Mouse (Mus musculus): Measurements from ENCODE around the gene Zfp385a.

Zfp385a gene

DNA sequence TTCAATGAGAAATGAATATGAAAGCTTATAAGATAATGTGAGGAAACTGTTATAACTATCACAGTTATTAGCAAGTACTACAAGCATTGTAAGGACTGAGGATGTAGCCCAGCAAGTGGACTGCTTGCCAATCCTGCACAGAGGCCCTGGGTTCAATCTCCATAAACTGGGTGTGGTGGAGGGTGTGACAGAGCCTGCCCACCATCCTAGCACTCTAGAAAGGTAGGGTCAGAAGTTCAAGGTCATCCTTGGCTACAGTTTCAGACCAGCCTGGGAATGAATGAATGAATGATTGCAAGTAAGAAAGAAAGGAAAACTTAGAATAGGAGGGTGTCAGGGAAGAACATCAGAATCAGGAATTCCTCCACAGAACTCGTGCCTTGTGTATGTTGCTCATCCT is 23.9 kb upstream of the Zfp385a start:
- DNase-seq (ENCODE audit: low read depth, low spot score) = no peak

- no peak for DNase-seq (ENCODE audit: low read depth, low spot score)
Observed at GRCm38 (mm10) chr15:103362950-103363349, 23.1 kb upstream of the Zfp385a start.

DNA sequence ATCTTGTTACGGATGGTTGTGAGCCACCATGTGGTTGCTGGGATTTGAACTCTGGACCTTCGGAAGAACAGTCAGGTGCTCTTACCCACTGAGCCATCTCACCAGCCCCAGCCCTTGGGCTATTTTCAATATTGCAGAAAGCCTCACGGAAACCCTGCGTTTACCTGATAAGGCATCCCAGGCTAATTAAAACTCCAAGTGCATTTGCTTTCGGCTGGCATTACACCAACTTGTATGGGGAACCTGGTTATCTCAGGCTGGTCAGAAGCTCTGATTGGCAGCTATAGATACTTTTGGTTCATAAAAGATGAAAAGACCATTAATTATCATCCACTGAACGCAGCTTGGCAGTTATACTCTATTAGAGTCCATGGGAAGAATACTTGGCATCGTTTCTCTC is 22.4 kb upstream of the Zfp385a start:
- DNase-seq (ENCODE audit: low read depth, low spot score) = no peak

DNA sequence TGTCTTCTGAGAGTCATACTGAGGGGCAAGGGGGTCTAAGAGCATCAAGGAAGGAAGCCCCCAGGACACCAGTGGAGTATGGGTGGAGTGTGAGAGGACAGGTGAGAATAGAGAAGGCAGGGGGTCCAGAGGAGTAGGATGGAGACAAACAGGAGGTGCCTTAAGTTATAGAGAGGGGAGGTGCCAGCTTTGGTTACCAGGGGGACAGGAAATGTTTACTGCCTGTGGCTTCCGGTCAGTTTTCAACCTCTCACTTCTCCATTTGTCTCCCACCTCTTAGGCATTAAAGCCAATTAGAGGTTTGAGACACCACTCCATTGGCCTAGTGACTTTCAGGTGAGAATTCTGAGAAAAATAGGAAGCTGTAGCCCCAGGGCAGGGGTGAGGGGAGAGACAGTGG is 21.4 kb upstream of the Zfp385a start:
- no peak for DNase-seq (ENCODE audit: low read depth, low spot score)

GRCm38 (mm10) chr15:103359869-103360602 is 20.1 kb upstream of the Zfp385a start:
- no peak for DNase-seq (ENCODE audit: low read depth, low spot score)

GRCm38 (mm10) chr15:103359122-103359510 is 19.2 kb upstream of the Zfp385a start:
- no peak for DNase-seq (ENCODE audit: low read depth, low spot score)

GRCm38 (mm10) chr15:103358278-103359121 is 18.6 kb upstream of the Zfp385a start:
- DNase-seq (ENCODE audit: low read depth, low spot score) = no peak

- no peak for DNase-seq (ENCODE audit: low read depth, low spot score)
Observed at GRCm38 (mm10) chr15:103357817-103358216, 17.9 kb upstream of the Zfp385a start.

GRCm38 (mm10) chr15:103356130-103356529 is 16.2 kb upstream of the Zfp385a start:
- no peak for DNase-seq (ENCODE audit: low read depth, low spot score)

GRCm38 (mm10) chr15:103355420-103355819 is 15.5 kb upstream of the Zfp385a start:
- no peak for DNase-seq (ENCODE audit: low read depth, low spot score)

- no peak for DNase-seq (ENCODE audit: low read depth, low spot score)
Observed at GRCm38 (mm10) chr15:103354690-103355089, 14.8 kb upstream of the Zfp385a start.

DNA sequence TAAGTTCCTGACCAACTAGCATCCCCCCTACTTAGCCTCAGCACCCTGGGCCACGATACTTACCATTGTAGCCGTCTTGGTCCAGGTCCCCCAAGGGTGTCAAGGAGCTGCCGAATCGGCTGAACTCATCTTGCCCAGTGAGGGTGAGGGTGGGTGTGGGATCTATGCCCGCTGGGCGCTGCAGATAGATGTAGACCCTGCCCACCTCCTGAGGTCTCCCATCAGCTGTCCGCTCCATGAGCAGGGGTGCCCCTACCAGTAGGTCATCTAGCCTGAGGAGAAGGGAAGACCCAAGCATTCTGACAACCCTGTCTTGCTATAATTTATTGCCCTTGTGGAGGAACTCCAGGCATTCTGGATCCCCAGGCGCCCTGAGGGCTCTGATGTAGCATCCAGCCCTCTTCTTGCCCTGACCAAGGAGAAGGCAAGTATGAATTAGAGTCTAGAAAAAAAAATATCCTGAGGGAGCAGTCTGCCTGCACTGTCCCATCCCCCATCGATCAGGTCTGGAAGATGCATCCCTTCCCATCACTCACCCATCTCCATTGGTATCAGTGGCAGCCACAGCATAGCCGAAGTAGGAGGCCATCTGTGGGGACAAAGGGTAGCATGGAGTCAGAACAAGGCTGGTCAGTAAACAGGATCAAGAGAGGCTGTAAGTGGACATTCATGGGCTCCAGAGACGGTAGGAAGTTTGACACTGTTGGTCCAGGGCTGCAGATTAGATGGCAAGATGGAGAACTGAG is 13.8 kb upstream of the Zfp385a start:
- no peak for DNase-seq (ENCODE audit: low read depth, low spot score)

GRCm38 (mm10) chr15:103352856-103353255 is 13.0 kb upstream of the Zfp385a start:
- no peak for DNase-seq (ENCODE audit: low read depth, low spot score)

- DNase-seq (ENCODE audit: low read depth, low spot score) = no peak
Observed at GRCm38 (mm10) chr15:103347275-103347684, 7.4 kb upstream of the Zfp385a start.

- no peak for DNase-seq (ENCODE audit: low read depth, low spot score)
Observed at GRCm38 (mm10) chr15:103345789-103346188, 5.9 kb upstream of the Zfp385a start.

DNA sequence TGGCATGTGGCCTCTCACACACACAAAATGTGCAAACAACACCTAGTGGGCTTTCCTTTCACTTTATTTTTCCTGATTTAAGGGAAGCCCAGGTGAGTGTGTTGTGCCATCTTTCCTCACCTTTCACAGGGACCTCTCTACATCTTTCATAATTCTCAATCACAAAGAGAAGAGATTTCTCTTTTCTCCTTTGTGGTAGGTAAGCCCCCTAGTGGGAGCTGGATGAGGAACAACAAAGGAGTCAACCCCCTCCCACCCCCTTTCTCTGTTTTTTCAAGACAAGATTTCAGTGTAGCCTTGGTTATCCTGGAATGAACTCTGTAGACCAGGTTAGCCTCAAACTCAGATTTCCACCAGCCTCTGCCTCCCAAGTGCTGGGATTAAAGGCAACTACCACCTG is 3.7 kb upstream of the Zfp385a start:
- no peak for DNase-seq (ENCODE audit: low read depth, low spot score)

DNA sequence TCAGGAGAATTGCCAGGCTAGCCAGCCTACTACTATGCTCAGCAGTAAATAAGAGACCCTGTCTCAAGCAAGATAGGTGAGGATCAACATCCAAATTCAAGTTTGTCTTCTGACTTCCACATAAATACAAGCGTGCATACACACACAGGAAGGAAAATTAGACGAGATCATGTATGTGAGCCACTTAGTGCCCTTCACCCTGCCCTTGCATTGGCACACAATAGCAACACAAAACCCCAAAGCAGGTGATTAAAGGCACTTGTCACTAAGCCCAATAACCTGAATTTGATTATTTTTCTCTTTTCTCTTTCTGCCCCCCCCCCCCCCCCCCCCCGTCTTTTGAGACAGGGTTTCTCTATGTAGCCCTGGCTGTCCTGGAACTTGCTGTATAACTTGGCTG is 3.1 kb upstream of the Zfp385a start:
- no peak for DNase-seq (ENCODE audit: low read depth, low spot score)

DNA sequence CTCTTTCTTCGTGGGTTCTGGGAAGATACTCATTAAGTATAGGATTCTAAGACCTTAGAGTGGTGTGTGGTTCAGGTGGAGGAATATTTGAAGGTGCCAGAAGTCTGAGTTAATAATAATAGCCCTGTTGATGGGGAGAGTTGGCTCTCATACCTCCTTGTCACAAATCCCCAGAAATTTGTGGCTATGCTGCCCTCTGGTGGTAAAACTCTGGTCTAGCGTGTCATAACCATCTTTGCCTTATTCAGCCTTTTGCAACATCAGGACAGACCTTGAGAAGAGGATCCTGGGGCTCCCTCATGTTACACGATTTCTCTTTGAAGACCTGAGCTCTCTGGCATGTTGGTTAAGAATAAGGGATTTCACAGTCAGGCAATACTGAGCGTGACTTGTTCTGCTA is 2.5 kb upstream of the Zfp385a start:
- no peak for DNase-seq (ENCODE audit: low read depth, low spot score)

GRCm38 (mm10) chr15:103341547-103341946 is 1.7 kb upstream of the Zfp385a start:
- no peak for DNase-seq (ENCODE audit: low read depth, low spot score)

DNA sequence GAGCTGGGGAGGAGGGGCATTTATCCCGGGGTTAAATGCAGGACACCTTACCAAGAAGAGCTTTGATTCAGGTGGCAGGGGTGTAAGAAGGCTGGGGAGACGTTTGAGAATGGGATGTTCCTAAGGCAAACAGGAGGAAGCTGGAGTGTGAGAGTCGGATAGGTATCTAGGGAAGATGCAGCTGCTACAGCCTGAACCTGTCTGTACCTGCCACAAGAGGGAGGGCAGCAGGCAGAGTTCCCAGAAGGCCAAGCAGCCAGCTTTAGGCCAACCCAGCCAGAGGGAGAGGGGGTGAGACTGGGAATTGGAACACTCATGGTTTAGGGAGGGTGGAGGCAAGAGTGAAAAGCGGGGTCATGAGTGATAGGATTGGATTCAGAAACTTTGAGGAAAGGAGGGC is 893 bp upstream of the Zfp385a start:
- DNase-seq (ENCODE audit: low read depth, low spot score) = no peak

DNA sequence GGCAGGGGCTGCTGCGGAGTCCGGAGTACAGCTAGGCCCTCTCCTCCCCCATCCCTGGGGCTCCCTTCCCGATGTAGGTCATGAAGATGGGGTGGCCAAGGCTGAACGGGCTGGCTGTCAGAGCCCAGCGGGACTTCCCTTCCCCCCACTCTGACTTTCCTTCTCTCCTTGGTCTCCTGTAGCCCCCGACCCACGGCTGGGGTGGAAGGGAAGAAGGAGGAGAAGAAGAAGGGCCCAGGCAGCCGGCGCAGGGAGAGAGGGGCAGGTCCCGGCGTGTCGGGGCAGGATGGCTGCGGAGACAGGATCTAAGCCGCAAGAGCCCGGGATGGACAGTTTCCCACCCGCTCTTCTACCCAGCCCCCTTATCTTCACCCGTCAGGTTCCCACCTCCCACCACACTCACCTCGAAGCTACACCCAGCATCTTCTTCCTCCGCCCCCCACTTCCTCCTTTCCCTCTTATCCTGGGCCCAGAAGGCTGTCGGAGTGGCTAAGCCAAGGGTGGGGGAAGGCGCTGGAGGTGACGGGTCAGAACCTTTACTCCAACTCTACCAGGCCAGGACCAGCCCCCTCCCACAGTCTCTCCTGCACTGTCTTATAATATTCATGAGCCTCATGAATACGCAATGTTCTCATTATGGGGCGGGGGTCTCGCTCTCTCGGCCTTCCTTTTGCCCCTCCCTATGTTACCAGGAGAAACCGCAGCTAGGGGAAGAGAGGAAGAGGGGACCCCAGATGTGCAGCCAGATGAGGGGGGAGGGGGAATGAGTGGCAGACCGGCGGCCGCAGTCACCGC is 530 bp downstream of the Zfp385a start:
- DNase-seq (ENCODE audit: low read depth, low spot score) = no peak

- no peak for DNase-seq (ENCODE audit: low read depth, low spot score)
Observed at GRCm38 (mm10) chr15:103338829-103339165, 1.1 kb downstream of the Zfp385a start.
